Mouse (Mus musculus): ENCODE measurements at regions not wholly inside any gene's neighbourhood (a gene's known extent, or its start where the extent isn't known, plus 50 kb on each side); places are given as distances from the start of the nearest gene placed in this dataset.
A peak's percentile ranks its signal among the peaks of the same experiment; 100 is the strongest.

DNA sequence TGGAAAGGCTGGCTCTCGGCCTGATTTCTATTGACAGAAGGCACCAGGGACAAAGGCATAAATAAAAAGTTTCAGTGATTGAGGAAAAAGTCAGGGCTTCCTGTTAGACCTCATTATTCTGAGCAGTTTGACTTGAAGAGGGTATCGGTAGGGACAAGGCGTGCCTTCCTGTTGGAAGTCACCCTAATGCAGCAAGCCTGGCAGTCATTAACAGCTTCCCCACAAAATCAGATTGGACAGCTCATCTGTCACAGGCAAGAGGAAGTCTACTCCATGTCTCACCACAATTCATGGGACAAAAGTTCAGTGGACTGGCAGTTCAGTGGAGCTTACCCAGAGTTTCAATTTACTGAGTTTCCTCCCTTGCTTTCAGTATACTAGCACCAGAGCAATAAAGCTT, 715.5 kb downstream of the Fam181b start:
- no peaks in the 10 kb centered on the region for H3K36me3 ChIP-seq (ENCODE audit: control insufficient read depth, insufficient read depth, low read length)
- 61% methylated on average over 3 of the region's 3 CpGs for WGBS
- no peak overlapping the region for H3K4me3 ChIP-seq (ENCODE audit: low read depth, low read length)
- ATAC-seq (ENCODE audit: low FRiP score) (0 out of 2 replicates have a peak, but pooled peaks have one; percentile 11), DNase-seq (ENCODE audit: low spot score, missing footprints) (no peak)
- no peak overlapping the region for H3K4me2 ChIP-seq
- H3K27ac ChIP-seq (ENCODE audit: low read depth, low read length) = no peak overlapping the region
- no peaks in the 10 kb centered on the region for H3K4me1 ChIP-seq (ENCODE audit: control insufficient read depth, insufficient read depth, low read length)
- no peak overlapping the region for H3K9ac ChIP-seq (ENCODE audit: low read length)
- H3K27me3 ChIP-seq (ENCODE audit: control insufficient read depth, insufficient read depth, low read length) = no peaks in the 10 kb centered on the region
- H3K9me3 ChIP-seq (ENCODE audit: control insufficient read depth, low read length) = no peaks in the 10 kb centered on the region

DNA sequence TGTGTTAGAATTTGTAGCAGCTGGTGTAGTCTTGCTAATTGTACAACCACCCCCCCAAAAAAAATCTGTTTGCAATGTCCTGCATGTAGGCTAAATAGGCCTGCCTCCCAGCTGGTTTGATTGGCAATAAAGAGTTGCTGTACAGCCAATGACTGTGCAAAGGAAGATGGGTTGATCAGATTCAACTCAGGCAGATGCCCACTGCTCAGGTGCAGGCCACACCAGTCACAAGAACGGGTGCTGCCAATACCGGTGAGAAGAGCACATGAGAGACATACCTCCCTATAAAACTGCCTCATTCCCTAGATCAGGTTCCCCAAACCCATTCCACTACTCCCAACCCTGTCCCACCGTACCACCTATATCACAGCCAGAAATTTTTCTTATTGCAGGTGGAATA, 756.0 kb downstream of the Fam181b start:
- H3K4me3 ChIP-seq (ENCODE audit: low read depth, low read length) = no peak overlapping the region
- H3K9ac ChIP-seq (ENCODE audit: low read length) = no peak overlapping the region
- no peaks in the 10 kb centered on the region for H3K4me1 ChIP-seq (ENCODE audit: control insufficient read depth, insufficient read depth, low read length)
- no peak overlapping the region for H3K27ac ChIP-seq (ENCODE audit: low read depth, low read length)
- ATAC-seq (ENCODE audit: low FRiP score) (no peak), DNase-seq (ENCODE audit: low spot score, missing footprints) (no peak)
- no peaks in the 10 kb centered on the region for H3K9me3 ChIP-seq (ENCODE audit: control insufficient read depth, low read length)
- WGBS = 71% methylated on average over 3 of the region's 3 CpGs
- no peaks in the 10 kb centered on the region for H3K36me3 ChIP-seq (ENCODE audit: control insufficient read depth, insufficient read depth, low read length)
- no peaks in the 10 kb centered on the region for H3K27me3 ChIP-seq (ENCODE audit: control insufficient read depth, insufficient read depth, low read length)
- no peak overlapping the region for H3K4me2 ChIP-seq

DNA sequence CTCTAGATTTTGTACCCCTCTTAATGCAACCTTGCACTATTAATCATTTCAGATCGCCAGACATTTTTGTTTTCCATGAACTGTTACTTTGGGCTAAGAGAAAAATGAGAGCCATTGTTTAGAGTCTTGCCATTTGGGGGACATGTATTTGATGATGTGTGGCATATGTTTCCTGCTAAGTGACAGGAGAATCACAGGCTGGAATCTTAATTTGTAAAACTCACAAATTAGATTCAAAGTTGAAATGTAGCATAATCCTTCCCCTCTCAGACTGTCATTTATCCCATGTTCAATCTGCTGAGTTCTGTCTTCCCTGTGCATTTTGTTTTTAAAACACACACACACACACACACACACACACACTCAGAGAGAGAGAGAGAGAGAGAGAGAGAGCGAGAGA, 756.5 kb downstream of the Fam181b start:
- Histone ChIP-seq H3K27ac (ENCODE audit: low read depth, low read length) (no peak overlapping the region), H3K36me3 (ENCODE audit: control insufficient read depth, insufficient read depth, low read length) (no peaks in the 10 kb centered on the region), H3K9ac (ENCODE audit: low read length) (no peak overlapping the region), H3K4me2 (no peak overlapping the region), H3K27me3 (ENCODE audit: control insufficient read depth, insufficient read depth, low read length) (no peaks in the 10 kb centered on the region), H3K4me3 (ENCODE audit: low read depth, low read length) (no peak overlapping the region), H3K4me1 (ENCODE audit: control insufficient read depth, insufficient read depth, low read length) (no peaks in the 10 kb centered on the region), H3K9me3 (ENCODE audit: control insufficient read depth, low read length) (no peaks in the 10 kb centered on the region)
- WGBS = 75% methylated on average over 2 of the region's 2 CpGs
- no peak for ATAC-seq (ENCODE audit: low FRiP score)
- no peak for DNase-seq (ENCODE audit: low spot score, missing footprints)

GRCm38 (mm10) chr7:93855025-93855424, 775.4 kb downstream of the Fam181b start:
- H3K36me3 ChIP-seq (ENCODE audit: control insufficient read depth, insufficient read depth, low read length) = no peaks in the 10 kb centered on the region
- no peaks in the 10 kb centered on the region for H3K9me3 ChIP-seq (ENCODE audit: control insufficient read depth, low read length)
- H3K4me1 ChIP-seq (ENCODE audit: control insufficient read depth, insufficient read depth, low read length) = peaks cover 3% of the 10 kb centered on the region; the same call in 1 of the 2 replicates
- WGBS = 37% methylated on average over 6 of the region's 6 CpGs
- H3K27ac ChIP-seq (ENCODE audit: low read depth, low read length) = no peak overlapping the region
- peak; percentile 73 for ATAC-seq (ENCODE audit: low FRiP score)
- H3K9ac ChIP-seq (ENCODE audit: low read length) = no peak overlapping the region
- peak; percentile 85 for DNase-seq (ENCODE audit: low spot score, missing footprints)
- no peaks in the 10 kb centered on the region for H3K27me3 ChIP-seq (ENCODE audit: control insufficient read depth, insufficient read depth, low read length)
- H3K4me2 ChIP-seq = no peak overlapping the region
- no peak overlapping the region for H3K4me3 ChIP-seq (ENCODE audit: low read depth, low read length)

DNA sequence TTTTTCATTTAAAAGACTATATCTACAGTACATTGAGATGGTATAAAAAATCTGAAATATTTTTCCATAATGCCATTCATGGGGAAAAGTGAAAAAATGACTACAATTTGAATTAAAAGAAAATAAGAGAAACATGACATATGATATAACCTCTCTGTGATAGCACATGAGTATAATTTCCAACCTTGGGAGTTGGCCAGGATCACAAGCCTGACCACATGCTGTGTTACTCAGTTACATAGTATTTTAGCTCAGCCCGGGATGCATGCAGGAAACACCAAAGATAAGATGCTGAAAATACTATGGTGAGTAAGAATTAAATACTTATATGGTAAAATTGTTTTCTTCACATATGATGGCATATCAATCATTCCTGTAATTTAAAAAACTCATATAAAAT, 814.0 kb downstream of the Fam181b start:
- Histone ChIP-seq H3K4me2 (no peak overlapping the region), H3K27ac (ENCODE audit: low read depth, low read length) (no peak overlapping the region), H3K4me3 (ENCODE audit: low read depth, low read length) (no peak overlapping the region), H3K4me1 (ENCODE audit: control insufficient read depth, insufficient read depth, low read length) (no peaks in the 10 kb centered on the region), H3K9me3 (ENCODE audit: control insufficient read depth, low read length) (no peaks in the 10 kb centered on the region), H3K36me3 (ENCODE audit: control insufficient read depth, insufficient read depth, low read length) (no peaks in the 10 kb centered on the region), H3K9ac (ENCODE audit: low read length) (no peak overlapping the region), H3K27me3 (ENCODE audit: control insufficient read depth, insufficient read depth, low read length) (no peaks in the 10 kb centered on the region)
- ATAC-seq (ENCODE audit: low FRiP score) (no peak), DNase-seq (ENCODE audit: low spot score, missing footprints) (no peak)
- WGBS = 87% methylated on average over 1 of the region's 1 CpGs

DNA sequence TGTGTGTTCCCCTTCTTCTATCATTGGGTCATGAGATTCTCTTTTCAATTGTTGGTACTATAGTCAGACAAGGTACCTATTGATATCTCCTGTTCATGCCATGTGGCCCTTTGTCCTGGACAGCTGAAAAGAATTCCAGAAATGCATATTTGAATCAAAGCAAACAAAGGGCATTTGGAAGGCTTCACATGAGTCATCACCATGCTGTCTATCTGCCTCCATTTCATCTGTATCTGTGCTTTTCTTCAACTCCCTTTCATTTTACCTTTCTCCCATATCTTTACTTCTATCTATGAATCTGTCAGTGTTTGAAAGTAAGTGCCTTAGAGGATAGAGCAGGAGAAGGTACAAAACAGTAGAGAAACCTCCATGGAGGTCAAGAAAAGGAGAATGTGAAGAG, 817.3 kb downstream of the Fam181b start:
- no peak overlapping the region for H3K9ac ChIP-seq (ENCODE audit: low read length)
- ATAC-seq (ENCODE audit: low FRiP score) (no peak), DNase-seq (ENCODE audit: low spot score, missing footprints) (no peak)
- H3K4me3 ChIP-seq (ENCODE audit: low read depth, low read length) = no peak overlapping the region
- no peak overlapping the region for H3K27ac ChIP-seq (ENCODE audit: low read depth, low read length)
- H3K27me3 ChIP-seq (ENCODE audit: control insufficient read depth, insufficient read depth, low read length) = no peaks in the 10 kb centered on the region
- H3K9me3 ChIP-seq (ENCODE audit: control insufficient read depth, low read length) = no peaks in the 10 kb centered on the region
- no peaks in the 10 kb centered on the region for H3K4me1 ChIP-seq (ENCODE audit: control insufficient read depth, insufficient read depth, low read length)
- H3K4me2 ChIP-seq = no peak overlapping the region
- no peaks in the 10 kb centered on the region for H3K36me3 ChIP-seq (ENCODE audit: control insufficient read depth, insufficient read depth, low read length)

- 88% methylated on average over 2 of the region's 2 CpGs for WGBS
- Histone ChIP-seq H3K27ac (ENCODE audit: low read depth, low read length) (no peak overlapping the region), H3K9me3 (ENCODE audit: control insufficient read depth, low read length) (no peaks in the 10 kb centered on the region), H3K9ac (ENCODE audit: low read length) (no peak overlapping the region), H3K4me3 (ENCODE audit: low read depth, low read length) (no peak overlapping the region), H3K36me3 (ENCODE audit: control insufficient read depth, insufficient read depth, low read length) (no peaks in the 10 kb centered on the region), H3K4me2 (no peak overlapping the region), H3K27me3 (ENCODE audit: control insufficient read depth, insufficient read depth, low read length) (no peaks in the 10 kb centered on the region), H3K4me1 (ENCODE audit: control insufficient read depth, insufficient read depth, low read length) (no peaks in the 10 kb centered on the region)
- ATAC-seq (ENCODE audit: low FRiP score) (no peak), DNase-seq (ENCODE audit: low spot score, missing footprints) (no peak)
Measured at GRCm38 (mm10) chr7:93902770-93903169, 823.1 kb downstream of the Fam181b start.

- Histone ChIP-seq H3K4me1 (ENCODE audit: control insufficient read depth, insufficient read depth, low read length) (no peaks in the 10 kb centered on the region), H3K9ac (ENCODE audit: low read length) (no peak overlapping the region), H3K9me3 (ENCODE audit: control insufficient read depth, low read length) (no peaks in the 10 kb centered on the region), H3K4me3 (ENCODE audit: low read depth, low read length) (no peak overlapping the region), H3K27me3 (ENCODE audit: control insufficient read depth, insufficient read depth, low read length) (no peaks in the 10 kb centered on the region), H3K36me3 (ENCODE audit: control insufficient read depth, insufficient read depth, low read length) (no peaks in the 10 kb centered on the region), H3K27ac (ENCODE audit: low read depth, low read length) (no peak overlapping the region), H3K4me2 (no peak overlapping the region)
- ATAC-seq (ENCODE audit: low FRiP score) (no peak), DNase-seq (ENCODE audit: low spot score, missing footprints) (no peak)
- 81% methylated on average over 3 of the region's 3 CpGs for WGBS
Measured at GRCm38 (mm10) chr7:93936925-93937324, 857.3 kb downstream of the Fam181b start.

GRCm38 (mm10) chr7:93982103-93982502, 902.4 kb downstream of the Fam181b start:
- H3K4me3 ChIP-seq (ENCODE audit: low read depth, low read length) = no peak overlapping the region
- no peaks in the 10 kb centered on the region for H3K4me1 ChIP-seq (ENCODE audit: control insufficient read depth, insufficient read depth, low read length)
- no peaks in the 10 kb centered on the region for H3K9me3 ChIP-seq (ENCODE audit: control insufficient read depth, low read length)
- no peak overlapping the region for H3K9ac ChIP-seq (ENCODE audit: low read length)
- H3K4me2 ChIP-seq = no peak overlapping the region
- no peak overlapping the region for H3K27ac ChIP-seq (ENCODE audit: low read depth, low read length)
- WGBS = 77% methylated on average over 3 of the region's 3 CpGs
- H3K27me3 ChIP-seq (ENCODE audit: control insufficient read depth, insufficient read depth, low read length) = no peaks in the 10 kb centered on the region
- ATAC-seq (ENCODE audit: low FRiP score) (no peak), DNase-seq (ENCODE audit: low spot score, missing footprints) (no peak)
- no peaks in the 10 kb centered on the region for H3K36me3 ChIP-seq (ENCODE audit: control insufficient read depth, insufficient read depth, low read length)

DNA sequence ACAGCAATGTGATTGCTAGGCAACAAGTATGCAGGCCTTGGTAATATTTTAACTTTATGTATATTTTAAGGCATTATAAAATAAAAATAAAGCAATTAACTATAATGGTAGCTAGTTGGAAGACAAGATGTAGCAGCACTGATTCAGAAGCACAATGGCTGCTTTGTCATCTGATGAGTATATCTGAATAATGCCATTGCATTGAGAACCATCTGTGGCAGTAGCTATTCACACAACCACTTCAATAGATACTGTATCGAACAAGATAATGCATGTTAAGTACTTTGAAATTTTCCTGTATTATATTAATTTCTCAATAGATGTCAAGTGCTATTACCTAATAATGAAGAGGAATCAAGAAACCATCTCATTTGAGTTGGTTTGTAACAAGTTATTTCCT, 923.1 kb downstream of the Fam181b start:
- ATAC-seq (ENCODE audit: low FRiP score) (no peak), DNase-seq (ENCODE audit: low spot score, missing footprints) (no peak)
- 86% methylated on average over 1 of the region's 1 CpGs for WGBS

More for the DNA sequence above, 923.1 kb downstream of the Fam181b start:
- Histone ChIP-seq H3K9ac (ENCODE audit: low read length) (no peak overlapping the region), H3K9me3 (ENCODE audit: control insufficient read depth, low read length) (no peaks in the 10 kb centered on the region; the same call in 1 of the 2 replicates), H3K4me3 (ENCODE audit: low read depth, low read length) (no peak overlapping the region), H3K27ac (ENCODE audit: low read depth, low read length) (no peak overlapping the region), H3K27me3 (ENCODE audit: control insufficient read depth, insufficient read depth, low read length) (no peaks in the 10 kb centered on the region), H3K4me1 (ENCODE audit: control insufficient read depth, insufficient read depth, low read length) (no peaks in the 10 kb centered on the region), H3K36me3 (ENCODE audit: control insufficient read depth, insufficient read depth, low read length) (no peaks in the 10 kb centered on the region), H3K4me2 (no peak overlapping the region)
